ENCODE assay signal across 12 mouse cellular contexts in the genomic region with DNA sequence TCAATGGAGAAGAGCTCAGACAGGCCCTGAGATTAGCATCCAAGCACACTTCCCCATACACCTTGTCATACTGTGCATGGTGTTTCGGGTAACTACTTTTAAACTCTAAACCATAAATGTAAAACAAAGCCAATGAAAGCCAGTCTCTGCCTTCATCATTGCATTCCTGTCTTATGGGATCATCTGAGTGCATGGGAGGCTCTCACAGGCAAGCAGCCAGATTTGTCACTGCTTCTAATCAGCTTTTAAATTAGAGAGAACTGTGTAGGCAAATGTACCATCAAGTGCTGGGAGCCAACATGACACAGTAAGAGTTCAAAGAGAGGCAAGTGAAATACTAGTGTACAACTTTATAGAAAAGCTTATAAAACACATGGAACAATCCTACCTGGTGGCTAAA. TPM values are rescaled to one million over a fixed set of nuclear protein-coding genes. Genes with fewer than 3 reads are reported as not detected.
DNase-seq lines count a peak whose midpoint lies in the region; ATAC-seq and TF ChIP-seq lines count a peak whose summit lies in the region.
"Had no signal": no experiment of that assay in that cellular context is flagged by ENCODE, and none has a peak within 500 bp of the region (broad histone marks: within the 10 kb centered on the region; RNA-seq: fewer than 3 reads in every experiment).

No protein-coding gene starts in this region.

- TF ChIP-seq CTCF in kidney, postnatal 0 days (IDR thresholded peaks at IDR 0.05; ENCODE audit: low read depth) = no peak
- TF ChIP-seq CTCF in thymus, adult 2 months (IDR thresholded peaks at IDR 0.05; ENCODE audit: borderline replicate concordance, control insufficient read depth, extremely low read depth, insufficient read depth, low read length, poor library complexity) = no peak

- no peak for TF ChIP-seq POLR2A in thymus, adult 2 months (IDR thresholded peaks at IDR 0.05; ENCODE audit: control insufficient read depth, extremely low read depth, insufficient read depth, low read length, poor library complexity)

- no peak overlapping the region for H3K4me3 ChIP-seq in kidney, postnatal 0 days (replicated peaks; ENCODE audit: low read depth, low read length)
- H3K4me3 ChIP-seq in intestine, embryonic 16.5 days (ENCODE audit: low read length) = no peak overlapping the region
- H3K4me3 ChIP-seq in kidney, embryonic 14.5 days (ENCODE audit: low read length) = no peak overlapping the region
- H3K4me3 ChIP-seq in thymus, adult 2 months (ENCODE audit: control insufficient read depth, insufficient read depth, low read length) = no peak overlapping the region
- H3K4me3 ChIP-seq: liver, embryonic 15.5 days had no signal

- H3K4me1 ChIP-seq in kidney, postnatal 0 days (replicated peaks; ENCODE audit: insufficient read depth, low read length) = peaks cover 8% of the 10 kb centered on the region; the same call in 1 of the 2 replicates
- peaks cover 26% of the 10 kb centered on the region for H3K4me1 ChIP-seq in intestine, embryonic 16.5 days (ENCODE audit: control insufficient read depth, insufficient read depth, low read length)
- peaks cover 8% of the 10 kb centered on the region for H3K4me1 ChIP-seq in kidney, embryonic 14.5 days (ENCODE audit: control insufficient read depth, insufficient read depth, low read length)
- 0 out of 2 replicates have a peak, but pooled peaks cover 2% of the 10 kb centered on the region for H3K4me1 ChIP-seq in thymus, adult 2 months (replicated peaks; ENCODE audit: control insufficient read depth, insufficient read depth, low read length)

- H3K36me3 ChIP-seq in kidney, postnatal 0 days (ENCODE audit: insufficient read depth, low read length) = 0 out of 2 replicates have a peak, but pooled peaks cover 2% of the 10 kb centered on the region
- peaks cover 3% of the 10 kb centered on the region; the same call in 1 of the 2 replicates for H3K36me3 ChIP-seq in intestine, embryonic 16.5 days (ENCODE audit: control insufficient read depth, insufficient read depth, low read length)
- H3K36me3 ChIP-seq in kidney, embryonic 14.5 days (ENCODE audit: control insufficient read depth, insufficient read depth, low read length) = peaks cover 20% of the 10 kb centered on the region; the same call in 1 of the 2 replicates
- no peaks in the 10 kb centered on the region for H3K36me3 ChIP-seq in thymus, adult 2 months (ENCODE audit: control insufficient read depth, insufficient read depth, low read length)

- H3K27me3 ChIP-seq in kidney, postnatal 0 days (ENCODE audit: insufficient read depth, low read length) = no peaks in the 10 kb centered on the region
- H3K27me3 ChIP-seq in intestine, embryonic 16.5 days (replicated peaks; ENCODE audit: control insufficient read depth, insufficient read depth, low read length) = no peaks in the 10 kb centered on the region
- no peaks in the 10 kb centered on the region for H3K27me3 ChIP-seq in kidney, embryonic 14.5 days (ENCODE audit: control insufficient read depth, insufficient read depth, low read length)
- H3K27me3 ChIP-seq in thymus, adult 2 months (ENCODE audit: control insufficient read depth, insufficient read depth, low read length) = no peaks in the 10 kb centered on the region
- H3K27me3 ChIP-seq: liver, embryonic 15.5 days had no signal

- H3K4me2 ChIP-seq in kidney, postnatal 0 days (ENCODE audit: low read length) = no peak overlapping the region
- H3K4me2 ChIP-seq in intestine, embryonic 16.5 days (ENCODE audit: low read depth, low read length) = no peak overlapping the region
- H3K4me2 ChIP-seq in kidney, embryonic 14.5 days (replicated peaks; ENCODE audit: low read depth, low read length) = no peak overlapping the region
- H3K4me2 ChIP-seq: hindbrain, embryonic 14.5 days; liver, embryonic 15.5 days had no signal

- WGBS in kidney, postnatal 0 days = 81% methylated on average over 1 of the region's 1 CpGs
- 60% methylated on average over 1 of the region's 1 CpGs for WGBS in intestine, embryonic 16.5 days
- WGBS in kidney, embryonic 14.5 days = 95% methylated on average over 1 of the region's 1 CpGs
- WGBS in thymus, adult 2 months = 95% methylated on average over 1 of the region's 1 CpGs

- DNase-seq in kidney, postnatal 0 days (ENCODE audit: low spot score) = no peak
- no peak for DNase-seq in kidney, adult 8-10 months
- DNase-seq in 3T3-L1 (ENCODE audit: low read depth, low spot score) (peak; percentile 60), NIH3T3 (ENCODE audit: low read depth) (peak; percentile 69)
- DNase-seq in cerebellum, postnatal 4 days (ENCODE audit: low spot score in 2 of 2) = no peak
- DNase-seq in thymus, adult 2 months = no peak
- DNase-seq: adrenal gland, adult 8-10 months; cerebellum, adult 11-12 months had no signal

- H3K9ac ChIP-seq in kidney, postnatal 0 days (ENCODE audit: low read depth, low read length) = no peak overlapping the region
- H3K9ac ChIP-seq in intestine, embryonic 16.5 days (ENCODE audit: low read depth, low read length) = no peak overlapping the region
- no peak overlapping the region for H3K9ac ChIP-seq in kidney, embryonic 14.5 days (ENCODE audit: low read depth, low read length)
- H3K9ac ChIP-seq: hindbrain, embryonic 14.5 days; liver, embryonic 15.5 days had no signal

- no peaks in the 10 kb centered on the region for H3K9me3 ChIP-seq in kidney, postnatal 0 days (replicated peaks; ENCODE audit: low read length)
- H3K9me3 ChIP-seq in intestine, embryonic 16.5 days (ENCODE audit: control insufficient read depth, low read length) = no peaks in the 10 kb centered on the region
- H3K9me3 ChIP-seq in kidney, embryonic 14.5 days (ENCODE audit: control insufficient read depth, low read length) = no peaks in the 10 kb centered on the region
- H3K9me3 ChIP-seq: liver, embryonic 15.5 days had no signal

- peak overlapping the region; percentile 15 for H3K27ac ChIP-seq in kidney, postnatal 0 days
- peak overlapping the region; percentile 69 for H3K27ac ChIP-seq in intestine, embryonic 16.5 days (ENCODE audit: low read length)
- no peak overlapping the region for H3K27ac ChIP-seq in kidney, embryonic 14.5 days (ENCODE audit: low read depth, low read length)
- H3K27ac ChIP-seq in thymus, adult 2 months (ENCODE audit: control insufficient read depth, insufficient read depth, low read length) = no peak overlapping the region
- H3K27ac ChIP-seq: hindbrain, embryonic 14.5 days; liver, embryonic 15.5 days had no signal

- ATAC-seq in kidney, postnatal 0 days (replicated peaks; ENCODE audit: low FRiP score, low read depth) = no peak
- ATAC-seq in intestine, embryonic 16.5 days = no peak
- ATAC-seq in kidney, embryonic 14.5 days (ENCODE audit: low FRiP score, low TSS enrichment) = no peak

RNA-seq across cellular contexts. Expression of a gene that starts 35.9 kb away (rescaled TPM):
- polyA plus RNA-seq in kidney, postnatal 0 days (2015; fragmentation: Nextera tagmentation; extraction: Ambion mirVana) = 1,132 and 1,149 TPM in 2 replicates
- polyA plus RNA-seq in intestine, embryonic 16.5 days (2015; fragmentation: Nextera tagmentation; extraction: Ambion mirVana) = 645 and 812 TPM in 2 replicates
- polyA plus RNA-seq in kidney, embryonic 14.5 days (2014; fragmentation: Nextera tagmentation; extraction: Ambion mirVana) = 498 and 551 TPM in 2 replicates
- polyA plus RNA-seq in thymus, adult 2 months (2012; rRNA removed) = 50.1 and 60.1 TPM in 2 replicates

Comparison
In these comparisons a context has a peak if more than half of its experiments do, and no peak if none do; other contexts are left out.
1. H3K27ac ChIP-seq: peak in kidney, postnatal 0 days (single experiment) and intestine, embryonic 16.5 days (single experiment); none in kidney, embryonic 14.5 days (single experiment) and thymus, adult 2 months (single experiment).
2. DNase-seq: peak in 3T3-L1 (single experiment) and NIH3T3 (single experiment); none in kidney, postnatal 0 days (single experiment), kidney, adult 8-10 months (0 of 2), cerebellum, postnatal 4 days (0 of 2) and thymus, adult 2 months (single experiment).